Mouse (Mus musculus): Measurements from ENCODE around the gene 1300017J02Rik. TPM values are rescaled to one million over a fixed set of nuclear protein-coding genes. Genes with fewer than 3 reads are reported as not detected.

1300017J02Rik gene
- polyA plus RNA-seq, 1 experiment from 2014 or later = 40.7 TPM

GRCm38 (mm10) chr9:103232232-103233005 is 72.5 kb downstream of the 1300017J02Rik start:
- no peak for DNase-seq
- no peak overlapping the region for H3K9ac ChIP-seq

GRCm38 (mm10) chr9:103230151-103230951 is 74.5 kb downstream of the 1300017J02Rik start, which contains the start of the genes Gm20425 and Trf:
TSS of gene Gm20425 (minus strand) at chr9:103230307.
TSS of gene Trf (minus strand) at chr9:103230444.
- peaks cover 32% of the 10 kb centered on the region for H3K4me1 ChIP-seq (replicated peaks)
- peak within 1 kb of the TSS; percentile 47 for H3K4me2 ChIP-seq
- no peaks in the 10 kb centered on the region for H3K9me3 ChIP-seq (replicated peaks)
- DNase-seq (peak; percentile 16), ATAC-seq (ENCODE audit: low read depth) (peak; percentile 68)
- 0 out of 2 replicates have a peak, but pooled peaks cover 9% of the 10 kb centered on the region for H3K36me3 ChIP-seq
- WGBS (ENCODE audit: insufficient replicate concordance) = 9% methylated on average over 29 of the region's 29 CpGs
- H3K4me3 ChIP-seq (replicated peaks) = peak within 1 kb of the TSS; percentile 52
- peak within 1 kb of the TSS; percentile 69 for H3K27ac ChIP-seq
- peaks cover 13% of the 10 kb centered on the region for H3K27me3 ChIP-seq
- H3K9ac ChIP-seq = peak within 1 kb of the TSS; percentile 58

More at GRCm38 (mm10) chr9:103232232-103233005, 72.5 kb downstream of the 1300017J02Rik start:
- no peak overlapping the region for H3K4me3 ChIP-seq (replicated peaks)
- no peak overlapping the region for H3K4me2 ChIP-seq
- no peak overlapping the region for H3K27ac ChIP-seq
- H3K36me3 ChIP-seq = no peaks in the 10 kb centered on the region
- 63% methylated on average over 7 of the region's 7 CpGs for WGBS (ENCODE audit: insufficient replicate concordance)
- peaks cover 11% of the 10 kb centered on the region; the same call in 1 of the 2 replicates for H3K27me3 ChIP-seq
- ATAC-seq (ENCODE audit: low read depth) = no peak
- H3K4me1 ChIP-seq (replicated peaks) = peaks cover 36% of the 10 kb centered on the region
- no peaks in the 10 kb centered on the region for H3K9me3 ChIP-seq (replicated peaks)

- Histone ChIP-seq H3K36me3 (0 out of 2 replicates have a peak, but pooled peaks cover 16% of the 10 kb centered on the region), H3K27me3 (peaks cover 13% of the 10 kb centered on the region), H3K4me1 (replicated peaks) (peaks cover 30% of the 10 kb centered on the region), H3K4me2 (peak overlapping the region; percentile 47), H3K9ac (peak overlapping the region; percentile 58), H3K27ac (peak overlapping the region; percentile 69), H3K4me3 (replicated peaks) (peak overlapping the region; percentile 52), H3K9me3 (replicated peaks) (no peaks in the 10 kb centered on the region)
- ATAC-seq (ENCODE audit: low read depth) (no peak), DNase-seq (no peak)
- WGBS (ENCODE audit: insufficient replicate concordance) = 64% methylated on average over 15 of the region's 15 CpGs
Measured at GRCm38 (mm10) chr9:103229037-103229867, 75.6 kb downstream of the 1300017J02Rik start.

GRCm38 (mm10) chr9:103228370-103229003 is 76.4 kb downstream of the 1300017J02Rik start:
- Histone ChIP-seq H3K4me1 (replicated peaks) (peaks cover 22% of the 10 kb centered on the region), H3K9me3 (replicated peaks) (no peaks in the 10 kb centered on the region), H3K27ac (peak overlapping the region; percentile 69), H3K4me3 (replicated peaks) (peak overlapping the region; percentile 52), H3K27me3 (peaks cover 13% of the 10 kb centered on the region), H3K36me3 (0 out of 2 replicates have a peak, but pooled peaks cover 16% of the 10 kb centered on the region), H3K9ac (peak overlapping the region; percentile 58), H3K4me2 (peak overlapping the region; percentile 47)
- no peak for DNase-seq
- 60% methylated on average over 13 of the region's 13 CpGs for WGBS (ENCODE audit: insufficient replicate concordance)
- no peak for ATAC-seq (ENCODE audit: low read depth)

- ATAC-seq (ENCODE audit: low read depth) = no peak
- 78% methylated on average over 16 of the region's 16 CpGs for WGBS (ENCODE audit: insufficient replicate concordance)
Measured at GRCm38 (mm10) chr9:103227760-103228159, 77.1 kb downstream of the 1300017J02Rik start.

GRCm38 (mm10) chr9:103226806-103227205 is 78.1 kb downstream of the 1300017J02Rik start:
- Histone ChIP-seq H3K9me3 (replicated peaks) (no peaks in the 10 kb centered on the region), H3K27me3 (peaks cover 13% of the 10 kb centered on the region), H3K36me3 (0 out of 2 replicates have a peak, but pooled peaks cover 16% of the 10 kb centered on the region), H3K4me3 (replicated peaks) (peak overlapping the region; percentile 52), H3K4me2 (peak overlapping the region; percentile 47), H3K4me1 (replicated peaks) (peaks cover 10% of the 10 kb centered on the region), H3K9ac (peak overlapping the region; percentile 17; the same call in 1 of the 2 replicates), H3K27ac (no peak overlapping the region; the same call in 1 of the 2 replicates)
- ATAC-seq (ENCODE audit: low read depth) (no peak), DNase-seq (no peak)
- WGBS (ENCODE audit: insufficient replicate concordance) = 82% methylated on average over 15 of the region's 15 CpGs

More at GRCm38 (mm10) chr9:103227760-103228159, 77.1 kb downstream of the 1300017J02Rik start:
- peak overlapping the region; percentile 47 for H3K4me2 ChIP-seq
- no peaks in the 10 kb centered on the region for H3K9me3 ChIP-seq (replicated peaks)
- 0 out of 2 replicates have a peak overlapping the region, but pooled peaks have one; percentile 58 for H3K9ac ChIP-seq
- peaks cover 13% of the 10 kb centered on the region for H3K27me3 ChIP-seq
- no peak for DNase-seq
- H3K36me3 ChIP-seq = 0 out of 2 replicates have a peak, but pooled peaks cover 16% of the 10 kb centered on the region
- peaks cover 15% of the 10 kb centered on the region for H3K4me1 ChIP-seq (replicated peaks)
- peak overlapping the region; percentile 52 for H3K4me3 ChIP-seq (replicated peaks)
- no peak overlapping the region; the same call in 1 of the 2 replicates for H3K27ac ChIP-seq

GRCm38 (mm10) chr9:103225464-103225863 is 79.4 kb downstream of the 1300017J02Rik start:
- ATAC-seq (ENCODE audit: low read depth) (no peak), DNase-seq (no peak)
- no peak overlapping the region for H3K27ac ChIP-seq
- 34% methylated on average over 3 of the region's 3 CpGs for WGBS (ENCODE audit: insufficient replicate concordance)
- H3K9ac ChIP-seq = no peak overlapping the region
- H3K4me2 ChIP-seq = no peak overlapping the region
- H3K27me3 ChIP-seq = peaks cover 13% of the 10 kb centered on the region
- H3K4me1 ChIP-seq (replicated peaks) = peaks cover 1% of the 10 kb centered on the region
- H3K4me3 ChIP-seq (replicated peaks) = no peak overlapping the region
- H3K9me3 ChIP-seq (replicated peaks) = no peaks in the 10 kb centered on the region
- 0 out of 2 replicates have a peak, but pooled peaks cover 16% of the 10 kb centered on the region for H3K36me3 ChIP-seq

- Histone ChIP-seq H3K4me3 (replicated peaks) (no peak overlapping the region), H3K9me3 (replicated peaks) (no peaks in the 10 kb centered on the region), H3K9ac (no peak overlapping the region), H3K36me3 (0 out of 2 replicates have a peak, but pooled peaks cover 16% of the 10 kb centered on the region), H3K27ac (no peak overlapping the region), H3K4me1 (replicated peaks) (no peaks in the 10 kb centered on the region), H3K4me2 (no peak overlapping the region), H3K27me3 (peaks cover 9% of the 10 kb centered on the region)
- DNase-seq (no peak), ATAC-seq (ENCODE audit: low read depth) (no peak)
- 72% methylated on average over 7 of the region's 7 CpGs for WGBS (ENCODE audit: insufficient replicate concordance)
Measured at GRCm38 (mm10) chr9:103224721-103225120, 80.2 kb downstream of the 1300017J02Rik start.

GRCm38 (mm10) chr9:103214281-103214680 is 90.6 kb downstream of the 1300017J02Rik start:
- Histone ChIP-seq H3K9ac (no peak overlapping the region), H3K4me3 (replicated peaks) (no peak overlapping the region), H3K27me3 (0 out of 2 replicates have a peak, but pooled peaks cover 3% of the 10 kb centered on the region), H3K4me2 (no peak overlapping the region), H3K36me3 (peaks cover 21% of the 10 kb centered on the region), H3K9me3 (replicated peaks) (no peaks in the 10 kb centered on the region), H3K4me1 (replicated peaks) (no peaks in the 10 kb centered on the region), H3K27ac (no peak overlapping the region)
- ATAC-seq (ENCODE audit: low read depth) = no peak
- 72% methylated on average over 6 of the region's 6 CpGs for WGBS (ENCODE audit: insufficient replicate concordance)
- no peak for DNase-seq

- no peaks in the 10 kb centered on the region for H3K4me1 ChIP-seq (replicated peaks)
- peaks cover 21% of the 10 kb centered on the region for H3K36me3 ChIP-seq
- no peaks in the 10 kb centered on the region for H3K9me3 ChIP-seq (replicated peaks)
- no peak overlapping the region for H3K4me3 ChIP-seq (replicated peaks)
- H3K27ac ChIP-seq = no peak overlapping the region
- ATAC-seq (ENCODE audit: low read depth) (no peak), DNase-seq (no peak)
- H3K4me2 ChIP-seq = no peak overlapping the region
- no peak overlapping the region for H3K9ac ChIP-seq
- 57% methylated on average over 2 of the region's 2 CpGs for WGBS (ENCODE audit: insufficient replicate concordance)
- 0 out of 2 replicates have a peak, but pooled peaks cover 3% of the 10 kb centered on the region for H3K27me3 ChIP-seq
Measured at GRCm38 (mm10) chr9:103213631-103214030, 91.3 kb downstream of the 1300017J02Rik start.
